Mouse (Mus musculus): ENCODE data around the gene Pigr.

Gene Pigr

DNA sequence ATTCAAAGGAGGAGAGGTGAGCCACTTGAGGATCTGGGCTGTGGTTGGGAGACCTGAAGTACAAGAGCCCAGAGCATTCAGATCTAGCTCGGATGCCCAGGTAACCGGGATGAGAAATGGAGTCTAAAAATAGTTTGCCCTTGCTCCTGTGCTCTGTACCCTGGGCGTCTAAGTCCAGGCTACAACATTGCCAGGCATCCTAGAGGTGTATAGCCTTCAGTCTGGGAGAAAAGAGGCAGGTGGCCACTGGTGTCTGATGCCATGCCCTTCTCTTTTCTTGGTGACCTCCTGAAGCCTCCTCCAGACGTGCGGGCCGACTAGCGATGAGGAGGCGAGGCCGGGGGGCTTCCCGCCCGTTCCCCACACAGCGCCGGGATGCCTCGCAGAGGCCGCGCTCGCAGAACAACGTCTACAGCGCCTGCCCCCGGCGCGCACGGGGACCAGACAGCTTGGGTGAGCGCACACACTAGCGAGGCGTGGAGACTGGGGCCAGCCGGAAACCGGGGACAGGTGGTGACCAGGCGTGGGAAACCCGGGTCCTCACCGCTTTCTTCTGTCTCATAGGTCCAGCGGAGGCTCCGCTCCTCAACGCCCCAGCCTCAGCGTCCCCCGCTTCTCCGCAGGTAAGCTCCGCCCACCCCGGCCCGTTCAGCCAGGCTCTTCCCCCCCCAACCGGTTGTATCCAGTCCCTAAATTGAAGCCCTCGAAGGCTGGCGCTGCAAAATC lies 51.6 kb downstream of the Pigr start:
- no peak for DNase-seq (ENCODE audit: low spot score)

DNA sequence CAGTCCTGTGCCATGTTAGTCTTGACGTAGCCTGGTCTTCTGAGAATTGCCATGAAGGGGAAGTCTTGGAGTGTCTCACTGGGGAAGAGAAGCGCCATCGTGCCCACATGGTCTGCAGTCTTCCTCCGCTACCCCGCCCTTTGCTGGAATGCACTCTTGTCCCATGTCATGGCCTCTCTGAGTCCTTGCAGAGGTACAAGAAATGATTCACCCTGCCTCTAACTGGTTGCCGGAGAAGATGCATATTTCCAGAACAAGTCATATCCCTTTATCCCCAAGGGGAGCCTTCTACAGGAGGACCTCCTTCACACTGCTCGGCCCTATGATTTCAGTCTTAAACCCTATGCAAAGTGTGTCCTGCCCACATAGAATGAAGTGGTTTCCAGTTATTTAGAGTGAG lies 53.4 kb downstream of the Pigr start:
- no peak for DNase-seq (ENCODE audit: low spot score)

DNA sequence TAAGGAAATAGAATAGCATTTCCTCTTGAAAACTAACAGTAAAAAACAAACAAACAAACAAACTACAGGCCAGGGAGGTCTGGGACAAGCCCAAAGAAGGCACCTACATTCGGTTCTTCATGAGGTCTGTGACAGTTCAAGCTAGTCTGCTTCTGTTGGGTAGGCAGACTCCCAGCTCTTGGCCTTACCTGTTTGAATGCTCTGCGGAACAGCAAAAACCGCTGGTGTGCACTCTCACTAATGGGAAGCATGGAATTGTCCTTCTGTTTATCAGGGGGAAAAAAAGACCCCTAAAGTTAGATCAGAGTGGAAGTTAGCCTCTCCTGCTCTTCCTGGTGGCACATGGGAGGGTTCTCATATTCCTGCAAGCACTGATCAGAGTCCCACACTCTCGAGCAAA lies 56.7 kb downstream of the Pigr start:
- DNase-seq (ENCODE audit: low spot score) = no peak

DNA sequence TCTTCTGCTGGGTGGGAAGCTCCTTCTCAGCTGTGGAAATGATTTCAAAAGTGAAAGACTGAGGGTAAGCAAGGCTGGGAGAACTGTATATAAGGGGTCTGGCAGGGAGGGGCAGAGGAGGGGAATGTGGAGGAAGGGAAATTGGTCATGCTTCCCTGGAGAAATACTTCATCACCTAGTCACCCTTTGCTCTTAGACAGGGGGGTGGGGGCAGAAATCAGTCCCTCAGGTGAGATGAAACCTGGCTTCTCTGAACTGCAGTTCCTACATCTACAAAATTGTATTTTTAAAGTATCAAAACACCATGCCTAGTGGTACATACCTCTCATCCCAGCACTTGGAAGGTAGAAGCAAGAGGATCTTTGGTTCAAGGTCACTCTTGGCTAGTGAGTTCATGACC lies 60.9 kb downstream of the Pigr start, which contains the start of gene Il24:
Gene Il24, minus strand, starts transcription at position 101 of the 400 bp plus-strand sequence.
- no peak for DNase-seq (ENCODE audit: low spot score)

DNA sequence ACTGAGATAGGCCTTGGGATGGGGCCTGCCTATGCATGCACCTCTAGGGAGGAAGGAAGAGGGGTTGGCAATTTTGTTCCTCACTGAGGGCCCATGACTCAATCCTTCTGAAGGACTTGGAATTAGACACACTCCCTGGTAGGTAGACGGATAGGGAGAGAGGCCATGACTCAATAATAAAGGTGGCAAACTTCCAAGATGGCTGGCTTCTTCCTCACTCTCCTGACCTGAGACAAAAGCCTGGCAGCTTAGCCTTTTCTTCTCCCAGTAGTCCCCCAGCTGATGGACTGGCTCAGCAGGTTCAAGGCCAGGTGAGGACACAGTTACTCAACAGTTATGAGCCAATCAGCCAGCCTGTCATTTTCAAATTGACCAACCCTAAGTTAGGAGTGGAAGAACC lies 66.0 kb downstream of the Pigr start:
- DNase-seq (ENCODE audit: low spot score) = no peak

DNA sequence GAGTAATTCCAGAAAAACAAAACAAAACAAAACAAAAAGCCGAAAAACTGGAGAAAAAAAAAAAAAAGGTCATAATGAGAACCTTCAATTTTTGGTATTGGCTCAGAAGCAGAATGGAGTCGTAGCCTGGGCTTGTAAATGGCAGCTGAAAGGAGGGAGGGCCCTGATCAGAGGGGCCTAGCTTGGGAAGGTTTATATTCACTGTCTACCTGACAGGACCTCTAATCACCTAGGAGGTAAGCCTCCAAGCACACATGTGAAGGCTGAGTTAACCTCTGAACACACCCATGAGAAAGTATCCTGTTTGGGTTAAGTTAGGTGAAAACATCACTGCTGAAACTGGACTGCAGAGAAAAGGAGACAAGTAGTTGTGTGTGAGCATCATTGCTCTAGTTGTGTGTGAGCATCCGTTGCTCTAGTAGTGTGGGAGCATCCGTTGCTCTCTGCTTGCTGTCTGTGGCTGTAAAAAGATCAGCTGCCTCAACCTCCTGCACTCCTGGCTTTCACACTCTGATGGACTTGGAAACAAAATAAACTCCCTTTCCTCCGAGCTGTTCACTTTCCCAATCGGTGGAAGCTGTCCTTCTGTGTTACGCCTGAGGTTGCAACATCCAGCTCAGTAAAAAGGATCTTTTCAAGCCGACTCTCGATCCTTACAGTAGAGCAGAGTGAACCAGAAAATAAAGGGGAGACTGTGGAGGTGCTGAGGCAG lies 67.0 kb downstream of the Pigr start:
- DNase-seq (ENCODE audit: low spot score) = no peak

DNA sequence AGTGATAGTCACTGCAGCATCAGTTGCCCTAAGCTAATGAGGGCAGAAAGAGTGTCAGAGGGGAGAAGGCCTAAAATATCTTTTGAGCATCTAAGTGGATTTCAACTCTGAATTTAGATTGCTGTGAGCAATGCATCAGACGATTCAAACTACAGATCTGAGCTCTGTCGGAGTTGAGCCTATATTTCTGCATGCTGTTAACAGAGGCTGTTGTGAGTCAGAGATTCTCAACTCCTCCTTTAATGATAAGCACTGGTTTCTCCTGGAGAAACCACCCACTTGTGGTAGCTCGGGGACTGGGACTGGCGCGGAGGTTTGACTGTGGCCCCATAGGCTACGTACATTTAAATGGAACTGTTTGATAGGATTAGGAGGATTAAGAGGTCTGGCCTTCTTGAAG lies 68.0 kb downstream of the Pigr start:
- DNase-seq (ENCODE audit: low spot score) = no peak

All from lung, postnatal 25 days (tissue).